Mouse (Mus musculus) liver, adult 2 months (tissue): ENCODE results near the gene Fcgrt. TPM values are rescaled to one million over a fixed set of nuclear protein-coding genes. Genes with fewer than 3 reads are reported as not detected.
"Not testable (repeated sequence)": the region's sequence is repeated elsewhere in the genome, so short reads cannot be mapped to it uniquely, and the experiment has no call there.

Experiments used
- DNase-seq: peaks from one replicate; pipeline ENCODE4 v3.0.0-alpha.2; 2011; ENCODE audit warnings: low read depth, low spot score; ENCODE audit errors: extremely low read depth
- H3K27ac ChIP-seq: fragments of 200-500 bp; replicated peaks from 2 replicates; pipeline ENCODE4 v1.5.1; 2012; ENCODE audit warnings: low read depth, mild to moderate bottlenecking, control low read depth, inconsistent platforms, low read length; ENCODE audit not compliant: insufficient read depth
- H3K27me3 ChIP-seq: fragments of 200-500 bp; 2 replicates; pipeline ENCODE4 v1.6.1; 2012; ENCODE audit warnings: mild to moderate bottlenecking, moderate library complexity, low read length, inconsistent platforms; ENCODE audit not compliant: control insufficient read depth, insufficient read depth
- H3K36me3 ChIP-seq: fragments of 200-500 bp; 2 replicates; pipeline ENCODE4 v1.6.1; 2012; ENCODE audit warnings: low read length, inconsistent platforms; ENCODE audit not compliant: control insufficient read depth, insufficient read depth
- H3K4me1 ChIP-seq: fragments of 200-500 bp; 2 replicates; pipeline ENCODE4 v1.6.1; 2011; ENCODE audit warnings: low read length; ENCODE audit not compliant: control insufficient read depth, insufficient read depth
- H3K4me3 ChIP-seq: fragments of 200-500 bp; 2 replicates; pipeline ENCODE4 v1.5.1; 2011; ENCODE audit warnings: low read depth, mild to moderate bottlenecking, control low read depth, low read length, moderate library complexity; ENCODE audit not compliant: insufficient read depth
- H3K79me2 ChIP-seq: fragments of 200-500 bp; 2 replicates; pipeline ENCODE4 v1.6.1; 2012; ENCODE audit warnings: inconsistent platforms, mild to moderate bottlenecking, low read length, moderate library complexity; ENCODE audit not compliant: control insufficient read depth, insufficient read depth
- H3K9ac ChIP-seq: fragments of 200-500 bp; 2 replicates; pipeline ENCODE4 v1.6.1; 2012; ENCODE audit warnings: low read depth, mild to moderate bottlenecking, control low read depth, inconsistent platforms, low read length
- CTCF ChIP-seq: fragments of 200-500 bp; IDR thresholded peaks from 2 replicates; pipeline ENCODE4 v1.5.1; 2011; ENCODE audit warnings: low read depth, low read length, control low read depth
- POLR2A ChIP-seq: fragments of 200-500 bp; IDR thresholded peaks from 2 replicates; pipeline ENCODE4 v1.6.1; 2011; ENCODE audit warnings: low read length, control low read depth; ENCODE audit not compliant: insufficient read depth; ENCODE audit errors: extremely low read depth
- WGBS: fragments of 180-500 bp; shearing (Covaris S2); methylation state at CpG from one replicate; pipeline ENCODE4 v1.1.7; 2018; 5-methylcytosine and 5-hydroxymethylcytosine counted together
- polyA plus RNA-seq: library from polyadenylated mRNA; depleted of rRNA; stranded (reverse); fragments of >200 nt; gene quantifications from 2 replicates; pipeline ENCODE4 v1.2.3, GENCODE M21; 2012; rRNA removed
- total RNA-seq: library from RNA; depleted of rRNA; stranded (reverse); fragments of >200 nt; gene quantifications from 2 replicates; pipeline ENCODE4 v1.2.3, GENCODE M21; 2014; rRNA removed

The Fcgrt gene
- total RNA-seq (163 and 188 TPM in 2 replicates), polyA plus RNA-seq (170 and 193 TPM in 2 replicates)

DNA sequence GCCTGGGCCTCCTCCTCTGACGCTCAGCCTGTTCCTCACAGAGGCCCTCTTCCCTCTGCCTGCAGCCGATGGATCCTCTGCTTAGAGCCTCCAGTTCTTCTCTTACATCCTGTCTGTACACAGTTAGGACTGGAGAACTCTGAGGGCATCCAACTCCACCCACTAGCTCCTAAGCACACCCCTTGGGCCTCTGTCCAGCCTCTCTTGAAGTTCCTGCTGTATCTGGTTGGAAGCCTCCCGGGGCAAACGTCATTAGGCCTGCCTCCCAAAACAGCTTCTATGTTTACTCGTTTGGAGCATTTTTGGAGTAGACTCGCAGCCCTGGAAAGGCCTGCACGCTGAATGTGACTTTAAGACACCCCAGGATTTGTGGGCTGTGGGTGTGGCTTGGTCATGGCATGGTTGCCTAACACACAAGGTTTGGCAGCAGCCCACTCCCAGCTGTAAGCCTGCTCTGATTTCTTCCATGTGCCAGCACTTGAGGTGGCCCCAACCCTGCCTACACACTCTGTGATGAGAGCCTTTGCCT is at the start of gene Fcgrt:
TSS of gene Fcgrt (minus strand) at position 200 of the 529 bp plus-strand sequence.
- H3K9ac ChIP-seq = peak within 1 kb of the TSS; percentile 84
- H3K4me1 ChIP-seq = peaks cover 14% of the 10 kb centered on the region
- under 1% methylated on average over 7 of the region's 7 CpGs for WGBS
- H3K79me2 ChIP-seq = no peaks in the 10 kb centered on the region
- TF ChIP-seq POLR2A (peak; percentile 82), CTCF (no peak)
- no peaks in the 10 kb centered on the region for H3K27me3 ChIP-seq
- H3K4me3 ChIP-seq = peak within 1 kb of the TSS; percentile 69
- peak within 1 kb of the TSS; percentile 95 for H3K27ac ChIP-seq
- DNase-seq = peak; percentile 100
- peaks cover 10% of the 10 kb centered on the region; the same call in 1 of the 2 replicates for H3K36me3 ChIP-seq

DNA sequence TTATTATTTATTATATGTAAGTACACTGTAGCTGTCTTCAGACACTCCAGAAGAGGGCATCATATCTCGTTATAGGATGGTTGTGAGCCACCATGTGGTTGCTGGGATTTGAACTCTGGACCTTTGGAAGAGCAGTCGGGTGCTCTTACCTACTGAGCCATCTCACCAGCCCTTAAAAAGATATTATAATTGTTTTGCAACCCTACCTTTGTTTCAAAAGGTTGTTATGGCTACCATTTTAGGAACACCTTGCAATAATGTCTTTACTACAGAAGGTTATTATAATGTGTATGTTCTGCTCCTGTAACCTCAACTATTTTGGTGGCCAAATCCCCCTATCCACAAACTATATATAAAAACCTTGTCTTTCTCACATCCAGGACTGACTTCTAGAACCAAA is 49.4 kb upstream of the Fcgrt start:
- H3K27me3 ChIP-seq, H3K4me3 ChIP-seq, H3K27ac ChIP-seq, H3K9ac ChIP-seq, DNase-seq, H3K36me3 ChIP-seq, H3K79me2 ChIP-seq: not testable (repeated sequence)
- H3K4me1 ChIP-seq = peaks cover 13% of the 10 kb centered on the region
- WGBS = 73% methylated on average over 2 of the region's 2 CpGs

DNA sequence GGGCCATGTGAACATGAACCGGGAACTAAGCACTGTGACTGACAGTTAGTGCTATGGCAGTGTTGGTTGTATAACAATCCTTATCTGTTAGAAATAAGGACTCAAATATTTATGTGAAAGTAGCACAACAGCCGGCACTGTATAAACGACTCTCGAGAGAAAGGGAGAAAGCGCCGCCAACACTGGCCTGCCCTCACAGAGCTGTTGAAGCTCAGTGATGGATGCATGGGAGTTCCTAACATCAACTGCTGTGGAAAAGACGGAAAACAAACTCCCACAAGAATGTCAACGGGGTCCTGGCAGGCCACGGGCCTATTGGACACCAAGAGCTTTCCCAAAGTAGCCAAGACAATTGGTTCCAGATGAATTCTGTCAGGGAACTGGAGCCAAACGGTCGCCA is 47.7 kb upstream of the Fcgrt start:
- Histone ChIP-seq H3K79me2 (no peaks in the 10 kb centered on the region), H3K27ac (no peak overlapping the region), H3K27me3 (no peaks in the 10 kb centered on the region), H3K9ac (no peak overlapping the region), H3K4me1 (peaks cover 16% of the 10 kb centered on the region), H3K4me3 (no peak overlapping the region), H3K36me3 (no peaks in the 10 kb centered on the region)
- 72% methylated on average over 11 of the region's 11 CpGs for WGBS
- no peak for DNase-seq
- no peak for TF ChIP-seq CTCF
- no peak for TF ChIP-seq POLR2A

DNA sequence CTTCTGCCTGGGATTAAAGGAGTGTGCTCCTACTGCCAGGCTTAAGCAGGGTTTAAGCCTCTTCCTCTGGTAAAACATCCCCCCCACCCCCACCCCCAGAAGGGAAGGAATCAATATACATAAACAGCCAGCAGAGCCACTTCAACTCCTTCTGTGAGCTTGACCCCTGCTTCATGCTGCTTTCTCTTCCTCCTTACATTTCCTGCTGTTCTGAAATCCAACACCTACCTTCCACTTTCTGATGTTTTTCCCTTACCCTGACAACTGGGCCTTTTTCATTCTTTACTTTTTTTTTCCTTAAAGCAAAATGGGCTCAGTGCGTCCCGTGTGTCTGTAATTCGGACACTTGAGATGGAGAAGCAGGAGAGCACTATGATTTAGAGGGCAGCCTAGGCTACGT is 46.7 kb upstream of the Fcgrt start:
- Histone ChIP-seq H3K4me1 (peaks cover 16% of the 10 kb centered on the region), H3K4me3 (no peak overlapping the region), H3K27ac (peak overlapping the region; percentile 28), H3K36me3 (peaks cover 5% of the 10 kb centered on the region; the same call in 1 of the 2 replicates), H3K79me2 (no peaks in the 10 kb centered on the region), H3K27me3 (no peaks in the 10 kb centered on the region), H3K9ac (no peak overlapping the region)
- 89% methylated on average over 4 of the region's 4 CpGs for WGBS
- no peak for DNase-seq
- no peak for TF ChIP-seq CTCF
- no peak for TF ChIP-seq POLR2A

DNA sequence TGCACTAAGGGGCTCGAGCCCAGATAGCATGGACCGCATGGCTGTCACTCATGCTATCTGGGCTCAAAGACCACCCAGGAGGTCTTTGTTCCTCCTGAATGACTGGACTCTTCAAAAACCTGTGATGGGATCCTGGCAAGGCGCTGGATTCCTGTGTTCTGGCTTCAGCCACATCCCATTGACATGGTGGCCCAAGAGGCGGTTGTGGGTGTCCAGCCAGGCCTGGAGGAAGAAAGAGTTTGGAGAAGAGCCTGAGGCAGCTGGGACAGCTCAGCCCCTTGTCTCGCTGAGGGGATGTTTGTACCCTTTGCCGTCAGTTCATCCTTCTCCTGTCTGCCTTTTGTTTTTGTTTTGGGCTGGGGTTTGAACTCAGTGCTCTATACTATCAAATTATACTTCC is 45.9 kb upstream of the Fcgrt start:
- Histone ChIP-seq H3K79me2 (no peaks in the 10 kb centered on the region), H3K4me3 (no peak overlapping the region), H3K9ac (no peak overlapping the region), H3K36me3 (peaks cover 8% of the 10 kb centered on the region; the same call in 1 of the 2 replicates), H3K4me1 (peaks cover 16% of the 10 kb centered on the region), H3K27ac (peak overlapping the region; percentile 92), H3K27me3 (no peaks in the 10 kb centered on the region)
- 92% methylated on average over 6 of the region's 6 CpGs for WGBS
- no peak for DNase-seq
- TF ChIP-seq POLR2A = no peak
- no peak for TF ChIP-seq CTCF

DNA sequence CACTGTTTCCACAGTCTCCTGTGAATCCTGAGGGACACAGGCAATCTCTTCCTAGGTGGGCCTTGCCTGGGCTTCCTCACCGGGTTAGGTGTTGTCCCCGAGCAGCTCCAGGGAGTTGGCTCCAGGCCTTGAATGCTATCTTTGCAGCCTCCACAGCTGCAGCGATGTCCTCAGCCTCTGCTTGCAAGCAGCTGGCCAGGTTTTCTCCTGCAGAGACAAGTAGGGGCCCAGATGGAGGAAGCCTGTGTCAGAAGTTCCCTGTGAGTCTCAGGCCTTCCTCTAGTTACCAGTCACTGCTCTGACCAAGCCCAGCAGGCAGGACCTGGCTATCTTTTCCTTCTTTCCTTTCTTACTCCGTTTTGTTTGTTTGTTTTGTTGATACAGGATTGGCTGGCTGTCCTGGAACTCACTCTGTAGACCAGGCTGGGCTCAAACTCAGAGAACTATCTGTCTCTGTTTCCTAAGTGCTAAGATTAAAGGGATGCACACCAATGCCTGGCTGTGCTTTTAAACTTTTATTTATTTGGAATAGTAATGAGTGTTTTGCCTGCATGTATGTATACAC is 45.0 kb upstream of the Fcgrt start:
- Histone ChIP-seq H3K4me3 (no peak overlapping the region), H3K27me3 (no peaks in the 10 kb centered on the region), H3K79me2 (no peaks in the 10 kb centered on the region), H3K36me3 (peaks cover 15% of the 10 kb centered on the region; the same call in 1 of the 2 replicates), H3K27ac (peak overlapping the region; percentile 92), H3K4me1 (peaks cover 16% of the 10 kb centered on the region), H3K9ac (peak overlapping the region; percentile 30)
- DNase-seq = peak; percentile 76
- TF ChIP-seq POLR2A = no peak
- TF ChIP-seq CTCF = no peak
- 13% methylated on average over 4 of the region's 4 CpGs for WGBS
